Mouse (Mus musculus) neural tube, embryonic 13.5 days (tissue): ENCODE data around the gene Olfr769. TPM values are rescaled to one million over a fixed set of nuclear protein-coding genes. Genes with fewer than 3 reads are reported as not detected.
"Not testable (repeated sequence)": the region's sequence is repeated elsewhere in the genome, so short reads cannot be mapped to it uniquely, and the experiment has no call there.

Experiments used
- ATAC-seq: fragments of 200-750 bp; cut with Nextera tagmentation; 2 replicates; pipeline ENCODE4 v1.8.0; 2017; ENCODE audit warnings: low read depth, mild to moderate bottlenecking, moderate TSS enrichment, moderate library complexity
- H3K27ac ChIP-seq: fragments of 300-500 bp; sonication (generic); replicated peaks from 2 replicates; pipeline ENCODE4 v1.5.1; 2015; ENCODE audit warnings: moderate library complexity, mild to moderate bottlenecking, inconsistent platforms
- H3K27me3 ChIP-seq: fragments of 300-500 bp; sonication (generic); 2 replicates; pipeline ENCODE4 v1.6.1; 2015; ENCODE audit warnings: mild to moderate bottlenecking, inconsistent platforms
- H3K36me3 ChIP-seq: fragments of 300-500 bp; sonication (generic); 2 replicates; pipeline ENCODE4 v1.6.1; 2015; ENCODE audit warnings: mild to moderate bottlenecking, inconsistent platforms
- H3K4me1 ChIP-seq: fragments of 300-500 bp; sonication (generic); replicated peaks from 2 replicates; pipeline ENCODE4 v1.6.1; 2015; ENCODE audit warnings: inconsistent platforms
- H3K4me2 ChIP-seq: fragments of 300-500 bp; sonication (generic); 2 replicates; pipeline ENCODE4 v1.6.1; 2015; ENCODE audit warnings: inconsistent platforms, mild to moderate bottlenecking, moderate library complexity
- H3K4me3 ChIP-seq: fragments of 300-500 bp; sonication (generic); 2 replicates; pipeline ENCODE4 v1.5.1; 2015; ENCODE audit warnings: mild to moderate bottlenecking, inconsistent platforms
- H3K9ac ChIP-seq: fragments of 300-500 bp; sonication (generic); 2 replicates; pipeline ENCODE4 v1.6.1; 2015; ENCODE audit warnings: moderate library complexity, mild to moderate bottlenecking, inconsistent platforms
- H3K9me3 ChIP-seq: fragments of 300-500 bp; sonication (generic); 2 replicates; pipeline ENCODE4 v1.6.1; 2016; ENCODE audit warnings: inconsistent platforms
- whole genome bisulfite sequencing: fragments of 180-500 bp; shearing (Covaris S2); methylation state at CpG from one replicate; pipeline ENCODE4 v1.1.7; 2015; 5-methylcytosine and 5-hydroxymethylcytosine counted together
- polyA plus RNA-seq: library from polyadenylated mRNA; unstranded; fragments of >200 nt; fragmentation: Nextera tagmentation; extraction: Ambion mirVana; gene quantifications from 2 replicates; pipeline ENCODE4 v1.2.1, GENCODE M21; 2015

Olfr769 gene
- not detected in 2 replicates for polyA plus RNA-seq

- H3K27ac ChIP-seq = no peak within 1 kb of the TSS
- no peaks in the 10 kb centered on the region for H3K4me1 ChIP-seq
- WGBS = 73% methylated on average over 2 of the region's 2 CpGs
- H3K4me3 ChIP-seq = no peak within 1 kb of the TSS
- H3K9me3 ChIP-seq = no peaks in the 10 kb centered on the region
- no peaks in the 10 kb centered on the region for H3K36me3 ChIP-seq
- no peak for ATAC-seq
- no peak within 1 kb of the TSS for H3K4me2 ChIP-seq
- no peak within 1 kb of the TSS for H3K9ac ChIP-seq
- H3K27me3 ChIP-seq = no peaks in the 10 kb centered on the region
These were observed at the start of gene Olfr769 for GRCm38 (mm10) chr10:129117761-129118160. TSS of gene Olfr769 (minus strand) at chr10:129117861.

DNA sequence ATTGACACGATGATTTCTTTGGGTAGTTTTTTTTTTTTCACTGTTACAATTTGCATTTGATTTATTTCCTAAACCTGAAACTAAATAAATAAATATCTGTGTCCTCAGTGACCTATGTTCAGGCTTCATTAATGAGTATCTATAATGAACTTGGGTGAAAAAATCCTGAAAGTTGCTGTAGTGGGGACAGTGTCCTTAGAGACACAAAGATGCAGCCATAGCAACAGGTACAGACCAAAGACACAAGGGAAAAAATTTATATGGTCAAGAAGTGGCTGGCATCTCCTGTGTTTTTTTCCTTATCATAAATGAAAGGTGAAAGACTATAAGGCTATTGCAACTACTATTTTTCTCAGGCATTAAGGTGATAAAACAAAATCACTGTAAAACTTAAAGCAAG lies 47.0 kb upstream of the Olfr769 start, which contains the start of gene Olfr771:
Gene Olfr771 (minus strand): TSS at position 101 of the 400 bp plus-strand sequence.
- WGBS = 91% methylated on average over 1 of the region's 1 CpGs
- ATAC-seq = no peak
- H3K4me3 ChIP-seq = no peak within 1 kb of the TSS

GRCm38 (mm10) chr10:129138898-129139297 lies 21.2 kb upstream of the Olfr769 start, which contains the start of gene Olfr770:
TSS of gene Olfr770 (minus strand) at chr10:129138998.
- no peak within 1 kb of the TSS for H3K4me2 ChIP-seq
- H3K4me1 ChIP-seq = no peaks in the 10 kb centered on the region
- no peaks in the 10 kb centered on the region for H3K9me3 ChIP-seq
- WGBS = 78% methylated on average over 2 of the region's 2 CpGs
- H3K4me3 ChIP-seq = no peak within 1 kb of the TSS
- H3K27ac ChIP-seq = no peak within 1 kb of the TSS
- H3K9ac ChIP-seq = no peak within 1 kb of the TSS
- no peaks in the 10 kb centered on the region for H3K36me3 ChIP-seq
- H3K27me3 ChIP-seq = no peaks in the 10 kb centered on the region
- no peak for ATAC-seq

More for the DNA sequence above, 47.0 kb upstream of the Olfr769 start, which contains the start of gene Olfr771:
- Histone ChIP-seq H3K4me1 (no peaks in the 10 kb centered on the region), H3K36me3 (no peaks in the 10 kb centered on the region), H3K9ac (no peak within 1 kb of the TSS), H3K9me3 (no peaks in the 10 kb centered on the region), H3K4me2 (no peak within 1 kb of the TSS), H3K27me3 (no peaks in the 10 kb centered on the region), H3K27ac (no peak within 1 kb of the TSS)

GRCm38 (mm10) chr10:129115146-129115545 lies 2.5 kb downstream of the Olfr769 start:
- Histone ChIP-seq H3K9me3 (no peaks in the 10 kb centered on the region), H3K4me3 (no peak overlapping the region), H3K4me2 (no peak overlapping the region), H3K4me1 (no peaks in the 10 kb centered on the region), H3K36me3 (no peaks in the 10 kb centered on the region), H3K27ac (no peak overlapping the region), H3K27me3 (no peaks in the 10 kb centered on the region), H3K9ac (no peak overlapping the region)
- WGBS = 95% methylated on average over 3 of the region's 3 CpGs
- no peak for ATAC-seq

- no peak overlapping the region for H3K9ac ChIP-seq
- no peaks in the 10 kb centered on the region for H3K36me3 ChIP-seq
- no peaks in the 10 kb centered on the region for H3K4me1 ChIP-seq
- no peaks in the 10 kb centered on the region for H3K27me3 ChIP-seq
- no peak overlapping the region for H3K27ac ChIP-seq
- WGBS = 44% methylated on average over 3 of the region's 3 CpGs
- no peak overlapping the region for H3K4me3 ChIP-seq
- no peaks in the 10 kb centered on the region for H3K9me3 ChIP-seq
- no peak overlapping the region for H3K4me2 ChIP-seq
- ATAC-seq = no peak
These were observed 16.4 kb downstream of the Olfr769 start for GRCm38 (mm10) chr10:129101231-129101630.

DNA sequence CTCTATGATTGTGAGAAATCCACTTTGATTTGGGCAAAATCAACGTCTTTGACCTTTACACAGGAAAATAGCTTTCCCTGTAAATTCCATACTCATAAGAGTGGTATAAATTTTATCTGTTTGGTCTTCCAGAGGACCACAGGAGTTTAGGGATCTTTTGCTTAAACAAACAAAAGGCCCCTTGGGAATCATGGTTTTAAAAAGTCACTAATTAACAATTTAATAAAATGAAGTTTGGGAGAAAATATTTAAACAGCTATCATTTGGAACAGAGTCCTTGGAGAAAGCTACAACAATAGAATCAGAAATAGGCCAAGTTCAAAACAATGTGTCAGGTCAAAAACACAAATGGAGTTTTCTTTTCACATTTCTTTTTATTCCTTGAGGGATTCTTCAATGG lies 18.4 kb downstream of the Olfr769 start, which contains the start of gene Olfr768:
Gene Olfr768 (minus strand): TSS at position 101 of the 400 bp plus-strand sequence.
- H3K9me3 ChIP-seq = no peaks in the 10 kb centered on the region
- H3K36me3 ChIP-seq = no peaks in the 10 kb centered on the region
- no peak within 1 kb of the TSS for H3K4me2 ChIP-seq
- H3K4me1 ChIP-seq = no peaks in the 10 kb centered on the region
- no peak within 1 kb of the TSS for H3K27ac ChIP-seq
- H3K27me3 ChIP-seq = no peaks in the 10 kb centered on the region
- WGBS = 94% methylated on average over 1 of the region's 1 CpGs
- H3K4me3 ChIP-seq = no peak within 1 kb of the TSS
- no peak within 1 kb of the TSS for H3K9ac ChIP-seq
- ATAC-seq = no peak

DNA sequence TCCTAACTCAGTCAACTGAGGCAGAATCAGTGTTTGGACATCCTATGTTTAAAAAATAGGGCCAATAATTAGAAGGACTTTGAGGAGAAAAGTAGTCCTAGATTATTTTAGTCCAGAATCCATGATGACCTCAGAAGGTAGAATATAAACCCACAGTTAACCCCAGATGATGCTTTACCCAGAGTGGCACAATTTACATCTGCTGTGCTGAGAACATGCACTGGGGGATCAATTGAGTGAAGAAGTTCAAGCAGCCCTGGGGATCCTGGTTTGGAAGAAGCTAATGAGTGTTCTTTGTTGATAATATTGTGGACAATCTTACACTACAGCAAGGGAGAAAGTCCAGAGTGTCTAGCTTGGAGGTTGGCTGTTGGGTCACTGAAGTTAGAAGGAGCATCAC lies 34.9 kb downstream of the Olfr769 start, which contains the start of gene Olfr767:
Gene Olfr767 (minus strand): TSS at position 101 of the 400 bp plus-strand sequence.
- not testable (repeated sequence) for H3K9me3 ChIP-seq, H3K27ac ChIP-seq

GRCm38 (mm10) chr10:129068877-129069276 lies 48.8 kb downstream of the Olfr769 start, which contains the start of gene Olfr766-ps1:
TSS of gene Olfr766-ps1 (minus strand) at chr10:129068977.
- Histone ChIP-seq H3K4me2 (no peak within 1 kb of the TSS), H3K9ac (no peak within 1 kb of the TSS), H3K27me3 (no peaks in the 10 kb centered on the region), H3K27ac (no peak within 1 kb of the TSS), H3K36me3 (no peaks in the 10 kb centered on the region), H3K4me1 (no peaks in the 10 kb centered on the region), H3K4me3 (no peak within 1 kb of the TSS), H3K9me3 (no peaks in the 10 kb centered on the region)
- no peak for ATAC-seq
- WGBS = 86% methylated on average over 2 of the region's 2 CpGs

More for the DNA sequence above, 34.9 kb downstream of the Olfr769 start, which contains the start of gene Olfr767:
- H3K4me1 ChIP-seq, H3K27me3 ChIP-seq, H3K9ac ChIP-seq, ATAC-seq, H3K4me3 ChIP-seq, H3K4me2 ChIP-seq, H3K36me3 ChIP-seq: not testable (repeated sequence)

Other genes starting within 250 kb of the Olfr769 start
- 11.8 and 13.5 TPM in 2 replicates for gene Gdf11, start 226.1 kb downstream of the Olfr769 start, polyA plus RNA-seq
- 228 and 241 TPM in 2 replicates for gene Cd63, start 216.9 kb downstream of the Olfr769 start, polyA plus RNA-seq
- gene Rdh5, start 195.0 kb downstream of the Olfr769 start, polyA plus RNA-seq = 14.1 and 16.9 TPM in 2 replicates
- 299 and 314 TPM in 2 replicates for gene Bloc1s1, start 193.8 kb downstream of the Olfr769 start, polyA plus RNA-seq
- gene Itga7, start 184.0 kb downstream of the Olfr769 start, polyA plus RNA-seq = 12.1 and 15.5 TPM in 2 replicates
- gene Mettl7b, start 156.9 kb downstream of the Olfr769 start, polyA plus RNA-seq = 0.15 TPM in 1 of 2 replicates, not detected in the other
- not detected in 2 replicates for gene Olfr9, start 128.4 kb downstream of the Olfr769 start, polyA plus RNA-seq
- gene Olfr763, start 107.1 kb downstream of the Olfr769 start, polyA plus RNA-seq = not detected in 2 replicates
- gene Olfr764-ps1, start 78.0 kb downstream of the Olfr769 start, polyA plus RNA-seq = not detected in 2 replicates
- not detected in 2 replicates for gene Olfr765, start 67.9 kb downstream of the Olfr769 start, polyA plus RNA-seq
- gene Olfr766-ps1, start 48.9 kb downstream of the Olfr769 start, polyA plus RNA-seq = not detected in 2 replicates
- not detected in 2 replicates for gene Olfr767, start 35.0 kb downstream of the Olfr769 start, polyA plus RNA-seq
- not detected in 2 replicates for gene Olfr768, start 18.5 kb downstream of the Olfr769 start, polyA plus RNA-seq
- gene Olfr770, start 21.1 kb upstream of the Olfr769 start, polyA plus RNA-seq = not detected in 2 replicates
- not detected in 2 replicates for gene Olfr771, start 46.9 kb upstream of the Olfr769 start, polyA plus RNA-seq
- not detected in 2 replicates for gene Olfr772, start 60.1 kb upstream of the Olfr769 start, polyA plus RNA-seq
- not detected in 2 replicates for gene Olfr773, start 69.6 kb upstream of the Olfr769 start, polyA plus RNA-seq
- not detected in 2 replicates for gene Olfr774, start 118.3 kb upstream of the Olfr769 start, polyA plus RNA-seq
- gene Olfr775, start 130.6 kb upstream of the Olfr769 start, polyA plus RNA-seq = not detected in 2 replicates
- not detected in 2 replicates for gene Olfr776, start 141.3 kb upstream of the Olfr769 start, polyA plus RNA-seq
- not detected in 2 replicates for gene Olfr777, start 153.6 kb upstream of the Olfr769 start, polyA plus RNA-seq
- not detected in 2 replicates for gene Olfr780, start 200.3 kb upstream of the Olfr769 start, polyA plus RNA-seq
- gene Olfr781, start 211.0 kb upstream of the Olfr769 start, polyA plus RNA-seq = not detected in 2 replicates
- not detected in 2 replicates for gene Olfr782, start 231.0 kb upstream of the Olfr769 start, polyA plus RNA-seq